ENCODE assay signal across 9 mouse cellular contexts in the genomic region with DNA sequence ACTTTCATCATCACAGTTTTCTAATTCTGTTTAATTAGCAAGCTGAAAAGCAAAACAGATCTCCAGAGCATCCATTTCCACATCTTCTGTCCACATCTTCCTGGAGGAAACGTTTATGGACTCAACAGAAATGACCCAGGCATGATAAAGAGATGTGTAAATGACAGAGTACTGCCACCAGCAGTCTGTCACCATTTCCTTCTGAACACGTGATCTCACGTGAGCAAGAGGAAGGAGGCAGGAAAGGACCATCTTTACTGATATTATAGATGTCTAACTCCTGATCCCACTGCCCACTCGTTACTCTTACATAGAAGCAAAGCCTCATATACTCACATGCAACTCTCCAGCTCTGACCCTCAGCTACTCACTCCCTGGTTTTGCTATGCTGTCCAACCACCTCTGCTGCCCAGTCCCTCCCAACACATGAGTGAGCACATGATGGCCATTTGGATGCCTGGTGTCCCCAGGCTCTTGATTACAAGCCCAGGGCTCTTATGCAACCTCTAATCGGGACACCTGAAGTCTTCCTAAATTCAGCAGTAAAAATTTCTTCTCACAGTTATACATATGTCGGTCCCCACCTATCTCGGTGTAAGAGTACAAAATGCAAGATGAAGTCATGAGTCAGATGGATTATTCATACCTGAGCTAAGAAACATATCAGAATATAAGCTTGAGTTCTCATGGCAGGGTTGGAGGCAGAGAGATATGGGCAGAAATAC. TPM values are rescaled to one million over a fixed set of nuclear protein-coding genes. Genes with fewer than 3 reads are reported as not detected.
DNase-seq lines count a peak whose midpoint lies in the region; ATAC-seq and TF ChIP-seq lines count a peak whose summit lies in the region.
"Not testable (repeated sequence)": the region's sequence is repeated elsewhere in the genome, so short reads cannot be mapped to it uniquely, and the experiment has no call there.
"Had no signal": no experiment of that assay in that cellular context is flagged by ENCODE, and none has a peak within 500 bp of the region (broad histone marks: within the 10 kb centered on the region; RNA-seq: fewer than 3 reads in every experiment).

No protein-coding gene starts in this region.

- not testable (repeated sequence) for ATAC-seq in heart, postnatal 0 days (ENCODE audit: insufficient read depth, low read depth); limb, embryonic 14.5 days (ENCODE audit: low FRiP score, low read depth)
- 0 out of 2 replicates have a peak, but pooled peaks have one; percentile 29 for ATAC-seq in lung, embryonic 16.5 days (ENCODE audit: low read depth)
- peak; percentile 46 for ATAC-seq in stomach, postnatal 0 days (ENCODE audit: low FRiP score, low TSS enrichment)

- H3K4me1 ChIP-seq in MEL (ENCODE audit: control insufficient read depth in 1 of 2, insufficient read depth in 2 of 2, low read length in 2 of 2); heart, postnatal 0 days (ENCODE audit: control insufficient read depth, insufficient read depth); limb, embryonic 14.5 days (ENCODE audit: control insufficient read depth, insufficient read depth, low read length); lung, embryonic 16.5 days (replicated peaks; ENCODE audit: control insufficient read depth, insufficient read depth, low read length); stomach, postnatal 0 days (replicated peaks; ENCODE audit: control insufficient read depth, insufficient read depth): not testable (repeated sequence)

- not testable (repeated sequence) for H3K27ac ChIP-seq in MEL (ENCODE audit: control insufficient read depth, low read depth, low read length); heart, postnatal 0 days (ENCODE audit: low read depth); limb, embryonic 14.5 days (replicated peaks; ENCODE audit: low read depth, low read length); lung, embryonic 16.5 days (ENCODE audit: low read length); stomach, postnatal 0 days (replicated peaks)
- peak overlapping the region; percentile 56 for H3K27ac ChIP-seq in gastrocnemius, adult 2 months

- H3K27me3 ChIP-seq in MEL (ENCODE audit: control insufficient read depth in 1 of 2, insufficient read depth in 2 of 2, low read length in 2 of 2); heart, postnatal 0 days (ENCODE audit: control insufficient read depth, insufficient read depth, low read length); limb, embryonic 14.5 days (ENCODE audit: control insufficient read depth, insufficient read depth, low read length); lung, embryonic 16.5 days (ENCODE audit: control insufficient read depth, insufficient read depth, low read depth, low read length); stomach, postnatal 0 days (ENCODE audit: control insufficient read depth, insufficient read depth, low read length): not testable (repeated sequence)

- H3K9me3 ChIP-seq in MEL (replicated peaks; ENCODE audit: insufficient read depth, low read length); heart, postnatal 0 days (replicated peaks; ENCODE audit: control insufficient read depth, low read length); limb, embryonic 14.5 days (ENCODE audit: control insufficient read depth, low read length); lung, embryonic 16.5 days (ENCODE audit: control insufficient read depth, low read length); stomach, postnatal 0 days (ENCODE audit: control insufficient read depth, low read length): not testable (repeated sequence)

- peak overlapping the region; percentile 45 for H3K4me2 ChIP-seq in heart, postnatal 0 days (ENCODE audit: low read depth, low read length)
- H3K4me2 ChIP-seq in limb, embryonic 14.5 days (replicated peaks; ENCODE audit: low read depth, low read length, severe bottlenecking): 0 out of 2 replicates have a peak overlapping the region, but pooled peaks have one; percentile 5
- H3K4me2 ChIP-seq in lung, embryonic 16.5 days (ENCODE audit: low read depth, low read length): peak overlapping the region; percentile 41
- H3K4me2 ChIP-seq in stomach, postnatal 0 days (replicated peaks; ENCODE audit: low read depth): peak overlapping the region; percentile 51

- TF ChIP-seq CTCF in MEL (IDR thresholded peaks at IDR 0.05 in 2 of 3, conservative IDR thresholded peaks at IDR 0.05 in 1 of 3; ENCODE audit: control insufficient read depth in 1 of 3, insufficient read depth in 1 of 3, low read depth in 2 of 3, low read length in 3 of 3, poor library complexity in 1 of 3, severe bottlenecking in 1 of 3); gastrocnemius, adult 2 months (IDR thresholded peaks at IDR 0.05); heart, postnatal 0 days (IDR thresholded peaks at IDR 0.05; ENCODE audit: low read depth); stomach, postnatal 0 days (IDR thresholded peaks at IDR 0.05; ENCODE audit: low read depth): not testable (repeated sequence)

- not testable (repeated sequence) for TF ChIP-seq EP300 in MEL (IDR thresholded peaks at IDR 0.05; ENCODE audit: low read depth in 1 of 2, low read length in 2 of 2); heart, postnatal 0 days (IDR thresholded peaks at IDR 0.05; ENCODE audit: low read depth); stomach, postnatal 0 days (optimal IDR thresholded peaks at IDR 0.05)

- not testable (repeated sequence) for DNase-seq in MEL (ENCODE audit: low read depth, low spot score); gastrocnemius, adult 2 months; heart, postnatal 0 days (ENCODE audit: low spot score); limb, embryonic 14.5 days (ENCODE audit: low spot score); stomach, postnatal 0 days (ENCODE audit: low spot score)
- peak; percentile 41 for DNase-seq in kidney, adult 18-20 months
- peak; percentile 39 for DNase-seq in naive thymus-derived CD4-positive, alpha-beta T cell, adult 2 months (ENCODE audit: low read depth)

- not testable (repeated sequence) for H3K79me2 ChIP-seq in MEL (ENCODE audit: control insufficient read depth, insufficient read depth, low read length, poor library complexity)

- 75% methylated on average over 4 of the region's 7 CpGs for WGBS in heart, postnatal 0 days
- WGBS in limb, embryonic 14.5 days: 87% methylated on average over 3 of the region's 7 CpGs
- 75% methylated on average over 4 of the region's 7 CpGs for WGBS in lung, embryonic 16.5 days
- WGBS in stomach, postnatal 0 days: 69% methylated on average over 6 of the region's 7 CpGs

- TF ChIP-seq POLR2A in MEL (IDR thresholded peaks at IDR 0.05; ENCODE audit: control insufficient read depth in 1 of 2, insufficient read depth in 1 of 2, low read depth in 1 of 2, low read length in 2 of 2, poor library complexity in 1 of 2); limb, embryonic 14.5 days (IDR thresholded peaks at IDR 0.05; ENCODE audit: borderline replicate concordance, extremely low read depth, insufficient read depth, insufficient read length): not testable (repeated sequence)

- H3K4me3 ChIP-seq in MEL (ENCODE audit: control insufficient read depth in 1 of 2, insufficient read depth in 1 of 2, low read depth in 2 of 2, low read length in 2 of 2); limb, embryonic 14.5 days (replicated peaks; ENCODE audit: low read length); lung, embryonic 16.5 days (ENCODE audit: low read length): not testable (repeated sequence)
- peak overlapping the region; percentile 67 for H3K4me3 ChIP-seq in gastrocnemius, adult 2 months
- peak overlapping the region; percentile 39 for H3K4me3 ChIP-seq in heart, postnatal 0 days (ENCODE audit: low read depth, low read length)
- peak overlapping the region; percentile 34 for H3K4me3 ChIP-seq in stomach, postnatal 0 days (ENCODE audit: low read depth, low read length)

- H3K36me3 ChIP-seq in MEL (ENCODE audit: control insufficient read depth in 1 of 2, insufficient read depth in 2 of 2, low read length in 2 of 2); heart, postnatal 0 days (replicated peaks; ENCODE audit: control insufficient read depth, insufficient read depth, low read length); limb, embryonic 14.5 days (ENCODE audit: control insufficient read depth, insufficient read depth, low read length); lung, embryonic 16.5 days (ENCODE audit: control insufficient read depth, insufficient read depth, low read length); stomach, postnatal 0 days (ENCODE audit: control insufficient read depth, insufficient read depth, low read length): not testable (repeated sequence)

- intact Hi-C loops in gastrocnemius, adult 2 months (cut with DNase I): not testable (repeated sequence)

- not testable (repeated sequence) for H3K9ac ChIP-seq in MEL (ENCODE audit: control insufficient read depth, low read depth, low read length, poor library complexity, severe bottlenecking); heart, postnatal 0 days (replicated peaks; ENCODE audit: low read depth, low read length); limb, embryonic 14.5 days (ENCODE audit: low read depth, low read length, severe bottlenecking); lung, embryonic 16.5 days (ENCODE audit: low read length); stomach, postnatal 0 days (ENCODE audit: low read length)

- not testable (repeated sequence) for TF ChIP-seq RAD21 in MEL (IDR thresholded peaks at IDR 0.05; ENCODE audit: low read depth, low read length)

RNA-seq across cellular contexts. Expression of a gene that starts 2.0 kb away (rescaled TPM):
- total RNA-seq in MEL (2012; rRNA removed): 2.3 and 2.6 TPM in 2 replicates
- 1 to 10 TPM in 1 of 2 experiments, not detected in 1; 3.3 TPM for polyA plus RNA-seq in MEL (2012; ENCODE audit: insufficient read depth in 1 of 2, insufficient read length in 2 of 2, low read depth in 1 of 2, low replicate concordance in 2 of 2, missing spikeins in 1 of 2)
- total RNA-seq in gastrocnemius, adult 2 months (2021): 1 to 10 TPM; 3.2 to 5.0 TPM
- total RNA-seq in heart, postnatal 0 days (2014; rRNA removed; ENCODE audit: low replicate concordance): 4.4 and 44.3 TPM in 2 replicates
- 2.9 and 3.1 TPM in 2 replicates for polyA plus RNA-seq in heart, postnatal 0 days (2015; fragmentation: Nextera tagmentation; extraction: Ambion mirVana)
- polyA plus RNA-seq in limb, embryonic 14.5 days (2012; rRNA removed): 1.00 and 1.2 TPM in 2 replicates
- polyA plus RNA-seq in limb, embryonic 14.5 days (2014; fragmentation: Nextera tagmentation; extraction: Ambion mirVana): 2.6 and 3.0 TPM in 2 replicates
- 8.3 and 9.6 TPM in 2 replicates for polyA plus RNA-seq in lung, embryonic 16.5 days (2015; fragmentation: Nextera tagmentation; extraction: Ambion mirVana)
- 8.4 and 8.6 TPM in 2 replicates for polyA plus RNA-seq in stomach, postnatal 0 days (2015; fragmentation: Nextera tagmentation; extraction: Ambion mirVana)
- polyA plus RNA-seq: erythroblast, embryonic 14.5 days had no signal
